Mouse (Mus musculus): Measurements from ENCODE around the gene Gstt1.

Gstt1 gene

DNA sequence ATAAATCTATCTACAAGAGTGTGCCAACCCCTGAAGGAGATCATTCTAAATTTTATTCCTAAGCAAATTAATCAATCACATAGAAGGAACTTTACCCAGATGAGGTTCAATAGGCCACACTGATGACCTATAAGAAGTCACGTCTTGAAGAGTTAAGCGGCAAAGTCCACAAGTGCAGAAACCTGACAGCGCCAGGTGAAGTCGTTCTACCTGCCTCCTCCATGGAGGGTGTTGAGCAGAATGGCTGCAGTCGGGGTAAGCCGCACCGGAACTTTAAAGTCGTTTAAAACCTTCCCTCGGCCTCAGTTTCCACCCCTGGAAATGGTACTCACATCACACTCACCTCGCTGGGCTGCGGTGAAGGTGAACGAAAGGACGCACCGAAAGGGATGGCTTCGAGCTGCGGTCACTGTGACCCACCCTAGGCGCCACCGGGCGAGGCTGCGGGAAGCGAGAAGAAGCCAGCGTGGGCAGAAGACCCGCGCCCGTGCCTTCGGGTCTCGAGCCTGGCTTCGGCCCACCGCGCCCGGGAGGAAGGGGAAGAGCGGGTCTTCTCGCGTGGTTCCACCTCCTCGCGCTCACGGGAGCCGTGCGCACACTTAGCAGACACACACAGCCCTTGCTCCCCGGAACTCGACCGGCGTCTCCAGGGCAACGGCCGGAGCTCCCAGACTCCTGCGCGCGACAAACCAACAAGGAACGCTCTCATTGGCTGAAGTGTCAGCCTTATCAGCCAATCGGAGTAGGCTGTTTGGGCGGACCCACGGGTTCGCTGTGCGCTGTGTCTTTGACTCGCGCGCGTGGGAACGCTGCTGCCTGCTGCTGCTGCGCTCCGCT, 34.5 kb downstream of the Gstt1 start, which contains the start of gene Cabin1:
Gene Cabin1, minus strand, starts transcription at position 660 of the 837 bp plus-strand sequence.
- peak; percentile 97 for DNase-seq (ENCODE audit: low spot score in 2 of 2)

DNA sequence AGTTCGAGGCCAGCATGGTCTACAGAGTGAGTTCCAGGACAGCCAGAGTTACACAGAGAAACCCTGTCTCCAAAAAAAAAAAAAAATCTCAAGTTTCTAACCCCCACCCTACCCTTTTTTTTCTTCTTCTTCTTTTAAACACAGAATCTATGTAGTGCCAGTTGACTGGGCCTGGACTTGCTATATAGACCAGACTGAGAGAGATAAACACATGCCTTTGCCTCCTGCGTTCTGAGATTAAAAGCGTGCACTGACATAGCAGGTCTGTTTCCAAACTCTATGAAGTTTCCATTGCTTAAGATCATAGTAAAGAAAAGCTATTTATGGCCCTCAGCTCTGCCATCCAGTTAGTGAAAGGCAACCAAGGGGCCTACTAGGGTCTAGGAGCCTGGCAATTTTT, 36.0 kb downstream of the Gstt1 start:
- DNase-seq (ENCODE audit: low spot score in 2 of 2), result no peak

DNA sequence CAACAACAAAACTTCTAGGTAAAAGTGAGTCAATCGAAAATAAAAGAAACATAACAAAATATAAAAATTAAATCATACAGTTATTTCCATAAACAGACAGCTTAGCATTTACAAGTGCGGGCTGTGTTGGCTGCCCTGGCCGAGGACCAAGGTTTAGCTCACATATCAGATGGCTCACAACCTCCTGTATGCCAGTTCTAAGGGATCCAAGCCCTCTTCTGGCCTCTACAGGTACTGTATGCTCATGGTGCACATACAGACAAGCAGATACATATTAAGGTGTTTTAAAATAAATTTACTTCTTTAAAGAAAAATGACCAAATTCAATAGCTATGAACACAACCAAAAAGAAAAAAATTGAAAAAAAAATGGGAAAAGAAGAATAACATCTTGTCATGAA, 38.1 kb downstream of the Gstt1 start:
- no peak for DNase-seq (ENCODE audit: low spot score in 2 of 2)

DNA sequence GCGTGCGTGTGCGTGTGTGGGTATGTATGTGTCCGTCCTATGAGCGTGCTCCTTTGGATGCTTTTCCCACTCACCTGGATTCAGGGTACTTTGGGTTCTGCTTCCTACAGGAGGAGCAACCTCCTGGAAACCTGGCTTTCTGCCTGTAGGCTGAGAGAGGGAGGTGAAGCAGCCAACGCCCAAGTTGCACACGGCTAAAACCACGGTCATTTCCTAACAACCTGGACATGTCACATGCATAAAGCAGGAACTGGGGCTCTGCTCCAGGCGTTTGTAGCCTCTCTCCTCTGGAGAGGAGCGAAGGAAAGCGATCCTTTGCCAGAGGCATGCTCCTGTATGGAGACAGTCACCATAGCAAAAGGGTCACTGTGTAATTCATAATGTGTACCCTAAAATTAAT, 41.7 kb downstream of the Gstt1 start:
- DNase-seq (ENCODE audit: low spot score in 2 of 2), result no peak

DNA sequence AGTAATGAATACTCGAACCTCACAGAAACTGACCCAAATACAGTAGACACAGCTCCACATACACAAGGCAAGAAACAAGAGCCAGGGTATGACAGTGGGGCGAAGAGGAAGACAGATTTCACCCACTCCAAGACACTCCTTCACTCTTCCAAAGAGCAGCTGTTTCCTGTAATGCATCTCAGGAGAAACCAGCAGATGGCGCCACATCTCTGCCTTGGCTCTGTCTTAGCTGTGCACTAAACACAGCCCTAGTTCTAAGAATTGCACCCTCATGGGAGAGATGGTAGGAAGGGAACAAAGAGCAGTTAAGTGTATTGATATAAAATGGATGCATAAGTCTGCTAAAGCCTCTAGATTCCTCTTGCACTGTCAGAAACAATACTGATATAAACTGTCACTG, 54.4 kb downstream of the Gstt1 start:
- DNase-seq (ENCODE audit: low spot score in 2 of 2), result peak; percentile 71 to 80

DNA sequence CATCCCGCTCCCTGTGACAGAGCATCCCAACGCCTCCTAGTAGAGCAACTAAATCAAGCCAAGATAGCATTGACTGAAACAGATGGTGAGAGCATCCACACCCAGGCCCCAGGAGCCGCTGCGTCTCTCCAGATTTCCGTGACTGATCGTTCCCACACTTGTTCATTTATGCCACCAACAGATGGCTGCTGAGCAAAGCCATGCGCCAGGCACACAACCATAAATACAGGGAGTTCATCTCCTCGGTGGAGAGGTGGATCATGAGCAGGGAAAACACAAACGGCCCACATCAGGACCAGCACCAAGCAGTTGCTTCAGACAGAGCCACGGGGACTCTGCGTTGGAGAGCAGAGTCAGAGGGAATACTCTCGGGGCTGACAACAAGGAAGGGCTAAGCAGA, 55.0 kb downstream of the Gstt1 start:
- peak; percentile 54 to 64 for DNase-seq (ENCODE audit: low spot score in 2 of 2)

DNA sequence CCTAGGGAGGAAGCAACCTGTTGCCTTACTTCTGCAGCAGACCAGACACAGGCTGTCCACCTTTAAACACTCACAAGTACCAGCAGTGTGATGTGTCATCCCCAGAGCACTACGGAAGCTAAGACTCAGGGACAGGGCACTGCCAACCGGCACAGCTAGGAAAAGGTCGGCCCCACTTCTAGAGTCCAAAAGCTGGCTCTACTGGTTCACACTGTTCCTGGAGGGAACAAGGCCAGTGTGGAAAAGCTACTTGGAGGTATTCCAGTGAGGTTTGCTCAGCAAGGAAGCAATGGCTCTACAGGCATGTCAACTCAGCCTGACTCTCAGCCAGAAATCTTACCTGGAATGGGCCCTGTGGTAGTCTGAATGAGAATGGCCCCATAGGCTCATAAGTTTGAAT, 57.5 kb downstream of the Gstt1 start:
- no peak for DNase-seq (ENCODE audit: low spot score in 2 of 2)

Measured in frontal cortex, postnatal 14 days (tissue).